Mouse (Mus musculus) brain, embryonic 14.5 days (tissue): ENCODE data around the gene Spsb1.

Experiments used
- CTCF ChIP-seq: fragments of 200-500 bp; IDR thresholded peaks from 2 replicates; pipeline ENCODE4 v1.5.1; 2012; ENCODE audit warnings: inconsistent platforms, mild to moderate bottlenecking, moderate library complexity, borderline replicate concordance; ENCODE audit not compliant: insufficient read depth, insufficient read length; ENCODE audit errors: extremely low read depth
- POLR2A ChIP-seq: fragments of 200-500 bp; IDR thresholded peaks from 2 replicates; pipeline ENCODE4 v1.6.1; 2012; ENCODE audit warnings: mild to moderate bottlenecking, inconsistent platforms, borderline replicate concordance; ENCODE audit not compliant: poor library complexity, insufficient read depth, insufficient read length, severe bottlenecking; ENCODE audit errors: extremely low read depth

DNA sequence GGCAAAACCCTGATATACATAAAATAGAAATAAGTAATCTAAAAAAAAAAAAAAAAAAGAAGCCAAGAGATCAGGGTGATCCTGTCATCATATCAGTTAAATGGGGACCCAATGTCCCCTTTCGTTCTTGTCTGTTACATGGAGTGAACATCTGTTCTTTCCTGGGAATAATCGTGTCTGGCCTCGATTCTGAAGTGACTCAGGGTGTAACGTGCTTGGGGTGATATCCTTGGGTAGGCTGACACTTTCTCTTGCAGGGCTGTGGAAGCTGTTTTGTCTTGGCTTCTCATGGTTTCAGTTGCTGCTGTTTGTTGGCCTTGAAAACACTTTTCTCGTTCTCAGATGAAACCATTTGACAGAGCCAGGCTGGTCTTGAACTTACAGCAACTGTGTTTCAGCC, 105.8 kb downstream of the Spsb1 start:
- TF ChIP-seq CTCF (no peak), POLR2A (no peak)
